Mouse (Mus musculus) heart, embryonic 13.5 days (tissue): Measurements from ENCODE around the gene Gnai3. TPM values are rescaled to one million over a fixed set of nuclear protein-coding genes. Genes with fewer than 3 reads are reported as not detected.
A peak's percentile ranks its signal among the peaks of the same experiment; 100 is the strongest.

Source experiments
- ATAC-seq: fragments of 200-750 bp; cut with Nextera tagmentation; 2 replicates; pipeline ENCODE4 v1.8.0; 2017; ENCODE audit warnings: moderate TSS enrichment; ENCODE audit not compliant: insufficient number of reproducible peaks, low FRiP score, low TSS enrichment; ENCODE audit errors: extremely low read depth
- H3K27ac ChIP-seq: fragments of 300-500 bp; sonication (generic); replicated peaks from 2 replicates; pipeline ENCODE4 v1.5.1; 2015; ENCODE audit warnings: moderate library complexity, mild to moderate bottlenecking, inconsistent platforms
- H3K27me3 ChIP-seq: fragments of 300-500 bp; sonication (generic); replicated peaks from 2 replicates; pipeline ENCODE4 v1.6.1; 2015; ENCODE audit warnings: mild to moderate bottlenecking, inconsistent platforms
- H3K36me3 ChIP-seq: fragments of 300-500 bp; sonication (generic); 2 replicates; pipeline ENCODE4 v1.6.1; 2015; ENCODE audit warnings: mild to moderate bottlenecking, inconsistent platforms
- H3K4me1 ChIP-seq: fragments of 300-500 bp; sonication (generic); 2 replicates; pipeline ENCODE4 v1.6.1; 2015; ENCODE audit warnings: inconsistent platforms
- H3K4me2 ChIP-seq: fragments of 300-500 bp; sonication (generic); 2 replicates; pipeline ENCODE4 v1.6.1; 2015; ENCODE audit warnings: inconsistent platforms, mild to moderate bottlenecking, moderate library complexity
- H3K4me3 ChIP-seq: fragments of 300-500 bp; sonication (generic); 2 replicates; pipeline ENCODE4 v1.5.1; 2015; ENCODE audit warnings: moderate library complexity, mild to moderate bottlenecking, inconsistent platforms
- H3K9ac ChIP-seq: fragments of 300-500 bp; sonication (generic); 2 replicates; pipeline ENCODE4 v1.6.1; 2015; ENCODE audit warnings: inconsistent platforms, mild to moderate bottlenecking, moderate library complexity
- H3K9me3 ChIP-seq: fragments of 300-500 bp; sonication (generic); 2 replicates; pipeline ENCODE4 v1.6.1; 2016; ENCODE audit warnings: inconsistent platforms
- WGBS: fragments of 180-500 bp; shearing (Covaris S2); methylation state at CpG from one replicate; pipeline ENCODE4 v1.1.7; 2015; ENCODE audit warnings: mixed read lengths; 5-methylcytosine and 5-hydroxymethylcytosine counted together
- polyA plus RNA-seq: library from polyadenylated mRNA; unstranded; fragments of >200 nt; fragmentation: Nextera tagmentation; extraction: Ambion mirVana; gene quantifications from 2 replicates; pipeline ENCODE4 v1.2.1, GENCODE M21; 2015

The Gnai3 gene
- polyA plus RNA-seq, 1 experiment from 2014 or later, result 74.7 TPM

DNA sequence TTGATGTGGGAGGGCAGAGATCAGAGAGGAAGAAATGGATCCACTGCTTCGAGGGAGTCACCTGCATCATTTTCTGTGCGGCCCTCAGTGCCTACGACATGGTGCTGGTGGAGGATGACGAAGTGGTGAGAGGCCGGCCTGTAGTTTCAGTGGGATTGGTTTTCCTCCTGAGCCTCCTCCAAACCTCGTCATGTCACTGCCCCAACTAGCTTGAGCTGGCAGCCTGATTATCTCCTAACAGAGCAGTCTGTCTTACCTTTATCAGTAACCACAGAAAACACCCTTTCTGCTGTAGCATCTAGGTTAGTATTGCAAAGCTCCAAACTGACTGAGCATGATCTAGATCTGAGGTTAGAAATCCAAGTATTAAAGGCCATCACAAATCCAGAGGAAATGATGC is 47.6 kb downstream of the Gnai3 start:
- H3K9me3 ChIP-seq, result no peaks in the 10 kb centered on the region
- H3K9ac ChIP-seq, result no peak overlapping the region
- H3K36me3 ChIP-seq, result no peaks in the 10 kb centered on the region
- H3K4me3 ChIP-seq, result no peak overlapping the region
- H3K4me1 ChIP-seq, result peaks cover 14% of the 10 kb centered on the region
- no peak for ATAC-seq
- WGBS, result 57% methylated on average over 6 of the region's 6 CpGs
- no peaks in the 10 kb centered on the region for H3K27me3 ChIP-seq
- peak overlapping the region; percentile 17 for H3K4me2 ChIP-seq
- H3K27ac ChIP-seq, result peak overlapping the region; percentile 42; the same call in 1 of the 2 replicates

DNA sequence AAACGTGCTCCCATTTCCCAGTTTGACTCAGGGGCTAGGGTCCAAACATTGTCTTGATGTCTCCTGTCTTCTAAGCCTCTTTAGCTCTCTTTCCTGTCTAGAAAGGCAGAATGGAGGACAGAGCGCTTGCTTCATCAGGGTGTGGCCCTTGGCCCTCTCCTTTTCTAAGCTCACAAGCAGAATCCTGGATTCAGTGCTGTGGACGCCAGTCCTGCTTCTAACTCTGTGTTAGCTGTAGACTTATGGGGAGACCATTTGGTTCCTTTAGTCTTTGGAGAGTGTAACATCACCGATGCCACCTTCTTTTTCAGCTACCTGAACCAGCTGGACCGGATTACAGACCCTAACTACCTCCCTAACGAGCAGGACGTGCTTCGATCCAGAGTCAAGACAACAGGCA is 48.3 kb downstream of the Gnai3 start:
- peak overlapping the region; percentile 17; the same call in 1 of the 2 replicates for H3K4me2 ChIP-seq
- 83% methylated on average over 8 of the region's 8 CpGs for WGBS
- H3K36me3 ChIP-seq, result no peaks in the 10 kb centered on the region
- H3K4me1 ChIP-seq, result peaks cover 14% of the 10 kb centered on the region
- H3K27ac ChIP-seq, result no peak overlapping the region; the same call in 1 of the 2 replicates
- H3K27me3 ChIP-seq, result no peaks in the 10 kb centered on the region
- no peak for ATAC-seq
- no peak overlapping the region for H3K4me3 ChIP-seq
- H3K9me3 ChIP-seq, result no peaks in the 10 kb centered on the region
- no peak overlapping the region for H3K9ac ChIP-seq

DNA sequence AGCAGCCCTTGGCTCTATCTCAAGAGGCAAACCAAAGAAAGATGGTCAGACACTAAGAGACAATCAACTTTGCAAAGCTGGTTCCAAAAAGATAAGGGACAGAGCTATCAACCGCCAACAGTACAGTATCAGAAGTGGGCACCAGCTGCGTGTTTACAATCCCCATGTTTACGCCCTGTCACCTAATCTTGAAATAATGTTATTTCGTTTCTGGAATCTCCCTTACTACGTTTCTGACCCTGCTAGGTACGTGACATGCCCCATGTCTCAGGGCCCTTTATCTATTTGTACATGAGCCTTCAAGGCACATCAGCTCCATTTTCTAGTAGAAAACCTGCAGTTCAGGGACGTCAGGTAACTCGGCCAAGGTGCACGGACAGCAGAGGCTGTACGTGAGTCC is 49.2 kb downstream of the Gnai3 start:
- WGBS, result 51% methylated on average over 10 of the region's 10 CpGs
- no peaks in the 10 kb centered on the region for H3K36me3 ChIP-seq
- no peaks in the 10 kb centered on the region for H3K9me3 ChIP-seq
- no peak overlapping the region for H3K4me3 ChIP-seq
- peak overlapping the region; percentile 17; the same call in 1 of the 2 replicates for H3K4me2 ChIP-seq
- no peak overlapping the region for H3K9ac ChIP-seq
- H3K27me3 ChIP-seq, result no peaks in the 10 kb centered on the region
- peaks cover 14% of the 10 kb centered on the region for H3K4me1 ChIP-seq
- peak; percentile 33; the same call in 1 of the 2 replicates for ATAC-seq
- peak overlapping the region; percentile 49 for H3K27ac ChIP-seq

DNA sequence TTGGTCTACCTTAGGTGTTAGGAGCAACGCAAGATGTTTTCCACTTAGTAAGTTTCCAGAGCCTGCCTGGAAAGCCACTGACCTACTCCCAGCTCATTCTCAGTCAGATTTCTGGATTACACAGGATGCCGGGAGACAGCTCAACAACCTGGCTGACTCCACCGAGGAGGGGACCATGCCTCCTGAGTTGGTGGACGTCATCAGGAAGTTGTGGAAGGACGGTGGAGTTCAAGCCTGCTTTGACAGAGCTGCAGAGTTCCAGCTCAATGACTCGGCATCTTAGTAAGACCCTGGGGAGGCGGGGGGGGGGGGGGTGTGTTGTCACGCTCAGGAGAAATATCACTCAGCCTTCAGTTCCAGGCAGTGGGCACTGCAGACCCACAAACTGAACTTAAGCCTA is 49.7 kb downstream of the Gnai3 start:
- 0 out of 2 replicates have a peak overlapping the region, but pooled peaks have one; percentile 49 for H3K27ac ChIP-seq
- H3K27me3 ChIP-seq, result no peaks in the 10 kb centered on the region
- WGBS, result 42% methylated on average over 8 of the region's 8 CpGs
- H3K4me1 ChIP-seq, result peaks cover 14% of the 10 kb centered on the region
- peak overlapping the region; percentile 17; the same call in 1 of the 2 replicates for H3K4me2 ChIP-seq
- H3K36me3 ChIP-seq, result no peaks in the 10 kb centered on the region
- ATAC-seq, result peak; percentile 71
- no peak overlapping the region for H3K4me3 ChIP-seq
- H3K9ac ChIP-seq, result no peak overlapping the region
- H3K9me3 ChIP-seq, result no peaks in the 10 kb centered on the region

DNA sequence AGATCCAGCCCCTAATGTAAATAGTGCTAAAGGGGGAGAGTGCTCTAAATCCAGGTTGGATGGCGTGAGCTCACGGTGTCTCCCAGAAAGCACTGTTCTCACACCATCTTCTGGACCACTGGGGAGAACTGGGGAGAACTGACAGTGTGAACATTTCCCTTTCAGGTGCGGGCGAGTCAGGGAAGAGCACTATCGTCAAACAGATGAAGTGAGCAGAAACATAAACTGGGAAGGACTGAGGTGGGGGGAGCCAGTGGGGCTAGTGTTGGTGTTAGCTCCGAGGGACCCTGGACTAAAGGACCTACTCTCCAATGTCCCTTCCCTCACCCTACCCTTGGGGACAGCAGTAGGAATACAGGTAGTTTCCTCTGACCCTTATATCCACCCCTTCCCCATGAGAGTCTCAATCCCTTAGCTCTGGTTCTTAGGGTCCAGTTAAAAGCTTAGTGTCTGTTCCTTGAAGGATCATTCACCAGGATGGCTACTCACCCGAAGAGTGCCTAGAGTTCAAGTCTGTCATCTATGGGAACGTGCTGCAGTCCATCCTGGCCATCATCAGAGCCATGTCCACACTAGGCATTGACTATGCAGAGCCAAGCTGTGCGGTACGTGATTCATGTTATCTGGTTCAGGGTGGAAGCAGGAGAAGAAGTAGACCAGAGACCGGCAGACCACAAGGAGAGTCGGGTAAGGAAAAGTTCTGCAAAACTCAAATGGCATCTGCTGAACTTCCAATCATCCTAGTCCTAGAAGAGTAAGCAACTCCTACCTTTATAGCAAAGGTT is 50.8 kb downstream of the Gnai3 start:
- Histone ChIP-seq H3K36me3 (no peaks in the 10 kb centered on the region), H3K4me2 (peak overlapping the region; percentile 17; the same call in 1 of the 2 replicates), H3K9ac (no peak overlapping the region), H3K27me3 (no peaks in the 10 kb centered on the region), H3K27ac (no peak overlapping the region; the same call in 1 of the 2 replicates), H3K9me3 (no peaks in the 10 kb centered on the region), H3K4me1 (peaks cover 18% of the 10 kb centered on the region), H3K4me3 (no peak overlapping the region)
- no peak for ATAC-seq
- 80% methylated on average over 12 of the region's 12 CpGs for WGBS

DNA sequence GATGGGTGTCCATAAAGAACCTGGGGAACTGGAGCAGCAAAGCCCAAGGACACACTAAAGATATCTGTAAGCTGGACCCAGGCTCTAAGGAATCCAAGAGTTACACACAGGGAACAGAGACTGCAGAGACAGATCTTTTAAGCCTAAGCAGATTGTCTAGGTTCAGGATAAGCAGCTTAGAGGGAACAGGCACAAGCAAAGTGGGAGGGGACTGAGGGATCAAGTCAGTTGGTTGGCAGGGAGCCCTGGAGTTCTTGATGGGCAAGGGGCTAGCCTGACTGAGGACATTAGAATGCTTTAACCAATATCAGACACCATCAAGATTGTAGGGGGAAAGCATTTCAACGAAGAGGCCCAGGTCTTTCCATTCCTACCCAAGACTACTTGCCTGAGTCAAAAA is 51.8 kb downstream of the Gnai3 start:
- 47% methylated on average over 1 of the region's 1 CpGs for WGBS
- Histone ChIP-seq H3K27me3 (no peaks in the 10 kb centered on the region), H3K4me2 (no peak overlapping the region), H3K27ac (no peak overlapping the region), H3K4me1 (peaks cover 28% of the 10 kb centered on the region), H3K9me3 (no peaks in the 10 kb centered on the region), H3K9ac (no peak overlapping the region), H3K4me3 (no peak overlapping the region), H3K36me3 (no peaks in the 10 kb centered on the region)
- no peak for ATAC-seq

DNA sequence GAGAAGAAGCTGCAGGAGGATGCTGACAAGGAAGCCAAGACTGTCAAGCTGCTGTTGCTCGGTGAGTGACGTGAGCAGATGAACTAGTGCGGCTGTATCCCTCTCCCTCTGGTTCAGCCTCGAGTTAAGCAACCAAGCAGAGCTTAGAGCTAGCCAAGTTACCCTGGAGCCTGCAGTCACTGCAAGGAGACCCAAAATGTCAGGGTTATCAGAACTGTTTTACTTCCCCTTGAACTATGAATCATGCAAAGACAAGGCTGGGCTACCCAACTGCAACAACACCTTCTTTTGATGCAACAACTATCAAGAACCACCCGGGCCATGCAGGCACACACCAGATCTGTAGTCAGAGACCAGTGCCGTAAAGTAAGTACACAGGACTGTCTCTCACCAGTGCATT is 52.6 kb downstream of the Gnai3 start:
- H3K27me3 ChIP-seq, result no peaks in the 10 kb centered on the region
- H3K27ac ChIP-seq, result no peak overlapping the region
- WGBS, result 64% methylated on average over 6 of the region's 6 CpGs
- H3K4me2 ChIP-seq, result no peak overlapping the region
- no peaks in the 10 kb centered on the region for H3K9me3 ChIP-seq
- H3K9ac ChIP-seq, result no peak overlapping the region
- no peak for ATAC-seq
- peaks cover 34% of the 10 kb centered on the region for H3K4me1 ChIP-seq
- H3K36me3 ChIP-seq, result no peaks in the 10 kb centered on the region
- H3K4me3 ChIP-seq, result no peak overlapping the region

DNA sequence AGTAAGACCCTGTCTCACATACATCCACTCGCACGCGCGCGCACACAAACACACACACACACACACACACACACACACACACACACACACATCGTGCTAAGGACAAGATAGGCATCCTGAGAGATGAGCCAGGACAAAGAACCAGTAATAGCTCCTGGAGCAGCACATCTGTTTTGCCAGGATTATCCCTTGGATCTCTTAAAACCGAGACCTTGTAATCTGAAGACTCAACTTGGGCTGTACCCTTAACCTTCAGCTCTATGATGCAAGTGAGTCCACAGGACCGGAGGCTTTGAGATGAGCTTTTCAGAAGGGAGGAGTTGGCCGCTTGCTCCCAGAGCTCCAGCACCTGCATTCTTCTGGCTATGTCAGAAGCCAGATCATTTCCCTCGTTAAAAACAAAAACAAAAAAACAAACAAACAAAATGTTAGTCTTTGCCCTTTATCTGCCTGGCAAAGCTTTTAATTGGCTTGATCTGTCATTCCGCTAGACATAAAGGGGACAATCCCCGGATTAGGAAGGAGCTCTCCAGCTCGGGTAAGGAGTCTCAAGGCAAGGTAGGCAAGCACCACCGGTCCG is 53.3 kb downstream of the Gnai3 start, which contains the start of gene Gnat2:
Gnat2 (plus strand) TSS at position 254 of the 580 bp plus-strand sequence.
- no peaks in the 10 kb centered on the region for H3K27me3 ChIP-seq
- no peaks in the 10 kb centered on the region for H3K36me3 ChIP-seq
- no peak within 1 kb of the TSS for H3K27ac ChIP-seq
- 74% methylated on average over 15 of the region's 15 CpGs for WGBS
- H3K9me3 ChIP-seq, result no peaks in the 10 kb centered on the region
- no peak within 1 kb of the TSS for H3K4me3 ChIP-seq
- no peak within 1 kb of the TSS for H3K4me2 ChIP-seq
- H3K9ac ChIP-seq, result no peak within 1 kb of the TSS
- H3K4me1 ChIP-seq, result peaks cover 35% of the 10 kb centered on the region
- ATAC-seq, result no peak

DNA sequence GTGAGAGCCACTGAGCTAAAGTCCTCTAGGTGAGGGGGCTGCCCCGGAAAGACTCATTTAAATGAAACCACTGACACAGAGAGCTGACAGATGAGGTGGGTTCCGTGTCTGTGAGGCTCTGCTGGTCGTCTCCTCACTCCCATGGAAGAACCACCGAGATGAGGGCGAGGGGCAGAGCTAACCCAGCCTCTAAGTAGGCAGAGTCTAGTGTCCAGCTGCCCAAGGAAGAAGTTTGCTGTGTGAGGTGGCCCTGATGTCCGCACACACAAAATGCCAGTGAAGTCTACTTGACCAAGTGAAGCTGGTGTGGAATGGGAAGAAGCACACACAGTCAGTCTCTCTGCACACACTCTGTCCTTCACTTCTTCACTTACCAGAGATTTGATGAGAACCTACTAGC is 53.9 kb downstream of the Gnai3 start:
- no peaks in the 10 kb centered on the region for H3K36me3 ChIP-seq
- no peaks in the 10 kb centered on the region for H3K9me3 ChIP-seq
- H3K4me1 ChIP-seq, result peaks cover 41% of the 10 kb centered on the region
- H3K9ac ChIP-seq, result no peak overlapping the region
- H3K4me2 ChIP-seq, result no peak overlapping the region
- no peak for ATAC-seq
- no peaks in the 10 kb centered on the region for H3K27me3 ChIP-seq
- 70% methylated on average over 6 of the region's 6 CpGs for WGBS
- no peak overlapping the region for H3K4me3 ChIP-seq
- H3K27ac ChIP-seq, result no peak overlapping the region

DNA sequence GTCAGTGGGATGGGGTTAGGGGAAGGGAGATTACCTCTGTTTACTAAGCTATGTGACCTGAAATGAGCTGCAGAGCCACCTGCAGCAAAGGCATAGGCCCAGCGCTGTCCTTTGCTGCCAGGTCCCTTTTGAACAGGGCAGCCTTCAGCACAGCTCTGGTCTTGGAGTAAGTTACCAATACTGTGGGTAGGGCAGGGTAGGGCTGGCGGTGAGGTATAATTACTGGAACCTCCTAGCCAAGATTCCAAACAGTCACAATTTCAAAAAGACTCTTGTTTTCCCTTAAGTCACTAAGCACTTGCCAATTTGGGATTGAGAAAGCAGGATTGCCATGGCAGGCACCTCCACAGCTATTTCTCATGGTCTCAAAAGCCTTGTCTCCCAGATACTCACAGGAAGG is 55.4 kb downstream of the Gnai3 start:
- ATAC-seq, result no peak
- no peaks in the 10 kb centered on the region for H3K36me3 ChIP-seq
- H3K9ac ChIP-seq, result 0 out of 2 replicates have a peak overlapping the region, but pooled peaks have one; percentile 34
- H3K4me3 ChIP-seq, result no peak overlapping the region
- H3K9me3 ChIP-seq, result no peaks in the 10 kb centered on the region
- H3K4me1 ChIP-seq, result peaks cover 41% of the 10 kb centered on the region
- no peak overlapping the region for H3K27ac ChIP-seq
- H3K4me2 ChIP-seq, result no peak overlapping the region
- 83% methylated on average over 2 of the region's 2 CpGs for WGBS
- no peaks in the 10 kb centered on the region for H3K27me3 ChIP-seq

DNA sequence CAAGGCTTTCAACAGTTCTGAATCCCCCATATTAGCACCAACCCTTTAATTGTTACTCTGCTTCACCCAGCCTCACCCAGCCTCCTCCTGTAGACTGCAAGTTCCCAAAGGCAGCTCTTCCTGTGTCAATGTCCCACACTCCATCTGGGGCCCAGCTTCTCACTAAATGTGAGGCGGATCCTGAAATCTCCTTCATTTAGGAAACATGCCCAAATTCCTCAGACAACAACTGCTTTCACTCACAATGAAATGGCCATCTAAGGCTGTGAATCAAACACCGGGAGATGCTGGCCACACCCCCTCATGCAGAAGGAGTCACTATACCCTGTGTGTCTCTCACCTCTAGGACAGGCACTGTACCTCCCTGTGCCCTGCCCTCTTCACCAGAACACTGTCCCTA is 56.0 kb downstream of the Gnai3 start:
- Histone ChIP-seq H3K4me1 (peaks cover 43% of the 10 kb centered on the region), H3K36me3 (no peaks in the 10 kb centered on the region), H3K9me3 (no peaks in the 10 kb centered on the region), H3K4me3 (no peak overlapping the region), H3K4me2 (no peak overlapping the region), H3K27me3 (no peaks in the 10 kb centered on the region), H3K27ac (no peak overlapping the region), H3K9ac (no peak overlapping the region)
- ATAC-seq, result no peak
- WGBS, result 39% methylated on average over 2 of the region's 2 CpGs
